Mouse (Mus musculus): ENCODE measurements around the gene Rgs13. TPM values are rescaled to one million over a fixed set of nuclear protein-coding genes. Genes with fewer than 3 reads are reported as not detected.

Gene Rgs13
- polyA plus RNA-seq, 1 experiment from 2014 or later, result not detected

DNA sequence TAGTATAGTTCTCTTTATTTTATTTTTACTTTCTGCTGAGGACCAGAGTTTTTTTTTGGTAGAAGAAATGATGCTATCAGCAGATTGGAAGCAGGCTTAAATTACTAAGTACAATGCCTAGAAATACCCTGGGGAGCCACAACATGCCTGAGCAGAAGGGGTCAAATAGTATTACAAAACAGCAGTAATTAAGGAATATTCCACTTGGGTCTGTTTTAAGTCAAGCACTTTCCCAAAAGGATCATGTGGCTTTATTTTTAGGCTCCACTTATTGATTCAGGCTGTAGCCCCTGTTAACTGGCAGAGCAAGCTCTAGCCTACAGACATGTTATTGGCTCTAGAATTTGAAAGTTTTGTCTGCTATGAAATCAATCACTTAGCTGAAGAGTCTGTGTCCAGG is 6.5 kb upstream of the Rgs13 start:
- H3K9ac ChIP-seq, result no peak overlapping the region
- no peaks in the 10 kb centered on the region for H3K4me1 ChIP-seq (replicated peaks)
- no peak overlapping the region for H3K4me2 ChIP-seq
- no peak for ATAC-seq (ENCODE audit: insufficient number of reproducible peaks, low FRiP score)
- H3K27me3 ChIP-seq (replicated peaks), result no peaks in the 10 kb centered on the region
- no peak overlapping the region for H3K27ac ChIP-seq (ENCODE audit: poor library complexity, severe bottlenecking)
- H3K9me3 ChIP-seq (replicated peaks), result no peaks in the 10 kb centered on the region
- no peaks in the 10 kb centered on the region for H3K36me3 ChIP-seq
- no peak overlapping the region for H3K4me3 ChIP-seq

- Histone ChIP-seq H3K27ac (ENCODE audit: poor library complexity, severe bottlenecking) (no peak overlapping the region), H3K9me3 (replicated peaks) (no peaks in the 10 kb centered on the region), H3K27me3 (replicated peaks) (no peaks in the 10 kb centered on the region), H3K4me2 (no peak overlapping the region), H3K4me1 (replicated peaks) (no peaks in the 10 kb centered on the region), H3K4me3 (no peak overlapping the region), H3K9ac (no peak overlapping the region), H3K36me3 (no peaks in the 10 kb centered on the region)
- WGBS, result 85% methylated on average over 4 of the region's 4 CpGs
- ATAC-seq (ENCODE audit: insufficient number of reproducible peaks, low FRiP score), result no peak
Measured at GRCm38 (mm10) chr1:144179559-144179958, 2.4 kb upstream of the Rgs13 start.

DNA sequence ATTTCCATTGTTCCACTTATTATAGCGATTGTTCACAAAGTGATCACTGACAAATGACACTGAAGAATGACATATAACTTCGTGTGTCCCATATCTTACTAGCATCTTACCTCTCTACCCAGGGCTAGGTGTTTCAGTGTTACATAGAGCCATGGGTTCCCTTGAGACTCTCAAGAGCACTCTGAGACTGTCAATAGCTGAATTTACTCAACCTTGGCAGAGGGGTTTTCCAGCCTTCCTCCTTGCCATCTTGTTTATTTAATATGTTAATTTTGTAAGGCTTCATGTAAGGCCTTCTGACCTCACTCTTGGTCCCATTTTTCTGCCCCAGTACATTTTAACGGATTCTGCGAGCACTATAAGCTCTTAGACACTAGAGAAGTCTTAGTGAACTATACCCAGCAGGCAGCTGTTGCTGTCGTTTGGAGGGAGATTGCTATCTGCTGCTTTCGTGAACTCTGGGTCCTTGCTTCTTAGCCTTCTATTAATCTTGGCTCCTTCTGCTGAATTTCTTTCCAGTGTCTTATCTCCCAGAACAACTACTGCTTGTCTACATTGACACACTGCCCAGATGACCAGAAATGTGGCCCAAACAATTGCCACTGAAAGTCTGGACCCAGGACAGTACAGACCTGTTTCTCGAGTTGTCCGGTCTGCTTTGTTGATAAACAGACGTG is 1.2 kb upstream of the Rgs13 start:
- ATAC-seq (ENCODE audit: insufficient number of reproducible peaks, low FRiP score), result no peak
- no peak overlapping the region for H3K27ac ChIP-seq (ENCODE audit: poor library complexity, severe bottlenecking)
- no peak overlapping the region for H3K9ac ChIP-seq
- H3K36me3 ChIP-seq, result no peaks in the 10 kb centered on the region
- no peaks in the 10 kb centered on the region for H3K9me3 ChIP-seq (replicated peaks)
- no peaks in the 10 kb centered on the region for H3K4me1 ChIP-seq (replicated peaks)
- H3K27me3 ChIP-seq (replicated peaks), result no peaks in the 10 kb centered on the region
- 60% methylated on average over 9 of the region's 9 CpGs for WGBS
- no peak overlapping the region for H3K4me2 ChIP-seq
- H3K4me3 ChIP-seq, result no peak overlapping the region

- no peak for ATAC-seq (ENCODE audit: insufficient number of reproducible peaks, low FRiP score)
- Histone ChIP-seq H3K27ac (ENCODE audit: poor library complexity, severe bottlenecking) (no peak overlapping the region), H3K4me2 (no peak overlapping the region), H3K27me3 (replicated peaks) (no peaks in the 10 kb centered on the region), H3K4me1 (replicated peaks) (no peaks in the 10 kb centered on the region), H3K4me3 (no peak overlapping the region), H3K36me3 (no peaks in the 10 kb centered on the region), H3K9me3 (replicated peaks) (no peaks in the 10 kb centered on the region), H3K9ac (no peak overlapping the region)
Measured at GRCm38 (mm10) chr1:144177620-144178019, 448 bp upstream of the Rgs13 start.

DNA sequence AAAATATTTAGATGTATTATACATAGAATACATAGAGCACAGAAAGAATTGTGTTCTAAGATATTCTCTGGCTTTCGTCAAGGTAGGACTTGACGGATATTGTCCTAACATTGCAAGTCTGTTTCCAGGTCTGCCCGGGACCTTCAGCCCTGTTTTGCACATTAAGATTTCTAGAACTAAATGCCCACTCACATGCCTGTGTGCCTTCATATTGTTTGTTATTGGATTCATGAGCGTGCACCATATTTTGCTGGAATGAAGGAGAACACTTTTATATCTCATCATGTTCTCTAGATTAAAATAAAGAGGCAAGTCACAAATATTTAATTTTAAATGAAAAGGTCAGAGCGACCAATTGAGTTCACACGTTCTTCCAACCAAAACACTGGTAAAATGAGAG is 2.4 kb downstream of the Rgs13 start:
- Histone ChIP-seq H3K36me3 (no peaks in the 10 kb centered on the region), H3K9me3 (replicated peaks) (no peaks in the 10 kb centered on the region), H3K9ac (no peak overlapping the region), H3K27ac (ENCODE audit: poor library complexity, severe bottlenecking) (no peak overlapping the region), H3K4me3 (no peak overlapping the region), H3K4me2 (no peak overlapping the region), H3K4me1 (replicated peaks) (no peaks in the 10 kb centered on the region), H3K27me3 (replicated peaks) (no peaks in the 10 kb centered on the region)
- ATAC-seq (ENCODE audit: insufficient number of reproducible peaks, low FRiP score), result no peak
- 85% methylated on average over 6 of the region's 6 CpGs for WGBS

DNA sequence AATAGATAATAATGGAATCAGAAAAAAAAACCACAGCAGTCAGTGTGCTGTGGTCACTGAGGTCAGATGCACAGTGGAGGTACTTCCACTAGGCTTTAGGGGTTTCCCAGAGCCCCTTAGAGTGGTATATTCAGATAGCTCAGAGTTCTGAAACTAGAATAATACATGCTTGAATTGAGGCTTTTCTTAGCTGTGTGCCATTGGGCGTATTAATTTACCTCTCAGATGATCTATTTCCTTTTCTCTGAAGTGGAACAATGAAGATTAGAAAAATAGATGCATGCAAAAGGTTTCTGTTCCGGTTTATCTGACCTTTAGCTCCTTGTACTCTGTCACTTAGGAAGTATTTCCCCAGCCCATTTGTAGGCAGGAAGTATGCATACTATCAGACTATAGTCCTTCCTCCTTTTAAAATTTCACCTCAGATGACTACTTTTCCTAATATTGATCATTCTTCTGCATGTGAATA is 3.6 kb downstream of the Rgs13 start:
- H3K36me3 ChIP-seq, result no peaks in the 10 kb centered on the region
- H3K4me1 ChIP-seq (replicated peaks), result no peaks in the 10 kb centered on the region
- no peaks in the 10 kb centered on the region for H3K9me3 ChIP-seq (replicated peaks)
- no peak overlapping the region for H3K27ac ChIP-seq (ENCODE audit: poor library complexity, severe bottlenecking)
- H3K4me2 ChIP-seq, result no peak overlapping the region
- no peak overlapping the region for H3K4me3 ChIP-seq
- 61% methylated on average over 2 of the region's 2 CpGs for WGBS
- no peaks in the 10 kb centered on the region for H3K27me3 ChIP-seq (replicated peaks)
- no peak overlapping the region for H3K9ac ChIP-seq
- no peak for ATAC-seq (ENCODE audit: insufficient number of reproducible peaks, low FRiP score)

- 82% methylated on average over 4 of the region's 4 CpGs for WGBS
- no peak for ATAC-seq (ENCODE audit: insufficient number of reproducible peaks, low FRiP score)
- no peak overlapping the region for H3K4me3 ChIP-seq
- no peak overlapping the region for H3K4me2 ChIP-seq
- H3K27me3 ChIP-seq (replicated peaks), result no peaks in the 10 kb centered on the region
- no peaks in the 10 kb centered on the region for H3K4me1 ChIP-seq (replicated peaks)
- H3K9ac ChIP-seq, result no peak overlapping the region
- H3K36me3 ChIP-seq, result no peaks in the 10 kb centered on the region
- no peaks in the 10 kb centered on the region for H3K9me3 ChIP-seq (replicated peaks)
- H3K27ac ChIP-seq (ENCODE audit: poor library complexity, severe bottlenecking), result no peak overlapping the region
Measured at GRCm38 (mm10) chr1:144168921-144169320, 8.3 kb downstream of the Rgs13 start.

GRCm38 (mm10) chr1:144167761-144168160 is 9.4 kb downstream of the Rgs13 start:
- Histone ChIP-seq H3K4me3 (no peak overlapping the region), H3K36me3 (no peaks in the 10 kb centered on the region), H3K27ac (ENCODE audit: poor library complexity, severe bottlenecking) (no peak overlapping the region), H3K27me3 (replicated peaks) (no peaks in the 10 kb centered on the region), H3K4me1 (replicated peaks) (no peaks in the 10 kb centered on the region), H3K9me3 (replicated peaks) (no peaks in the 10 kb centered on the region), H3K9ac (no peak overlapping the region), H3K4me2 (no peak overlapping the region)
- 69% methylated on average over 1 of the region's 1 CpGs for WGBS
- no peak for ATAC-seq (ENCODE audit: insufficient number of reproducible peaks, low FRiP score)

DNA sequence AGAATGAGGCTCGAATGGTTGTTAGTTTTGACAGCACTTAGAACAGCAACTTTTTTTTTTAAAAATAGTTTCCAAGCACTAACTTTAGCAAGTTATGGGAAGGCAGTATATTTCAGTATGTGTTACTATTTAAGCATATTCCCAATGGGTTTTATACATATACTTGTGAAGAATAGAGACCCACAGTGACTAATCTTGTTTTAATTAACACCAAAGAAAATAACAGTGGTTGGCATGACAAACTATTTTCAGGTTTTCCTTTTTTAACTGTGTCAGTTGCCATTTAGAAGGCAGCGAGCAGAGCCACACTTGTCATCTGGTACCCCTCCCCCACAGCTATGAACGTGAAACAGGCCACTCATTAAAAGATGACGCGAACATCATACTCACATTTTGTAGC is 10.3 kb downstream of the Rgs13 start:
- Histone ChIP-seq H3K9ac (no peak overlapping the region), H3K4me3 (no peak overlapping the region), H3K27ac (ENCODE audit: poor library complexity, severe bottlenecking) (no peak overlapping the region), H3K9me3 (replicated peaks) (no peaks in the 10 kb centered on the region), H3K36me3 (no peaks in the 10 kb centered on the region), H3K27me3 (replicated peaks) (no peaks in the 10 kb centered on the region), H3K4me1 (replicated peaks) (no peaks in the 10 kb centered on the region), H3K4me2 (no peak overlapping the region)
- WGBS, result 59% methylated on average over 5 of the region's 5 CpGs
- ATAC-seq (ENCODE audit: insufficient number of reproducible peaks, low FRiP score), result no peak

- H3K27me3 ChIP-seq (replicated peaks), result no peaks in the 10 kb centered on the region
- H3K9me3 ChIP-seq (replicated peaks), result no peaks in the 10 kb centered on the region
- no peak for ATAC-seq (ENCODE audit: insufficient number of reproducible peaks, low FRiP score)
- no peaks in the 10 kb centered on the region for H3K4me1 ChIP-seq (replicated peaks)
- no peak overlapping the region for H3K9ac ChIP-seq
- H3K4me2 ChIP-seq, result no peak overlapping the region
- H3K36me3 ChIP-seq, result no peaks in the 10 kb centered on the region
- no peak overlapping the region for H3K4me3 ChIP-seq
- no peak overlapping the region for H3K27ac ChIP-seq (ENCODE audit: poor library complexity, severe bottlenecking)
- WGBS, result 71% methylated on average over 2 of the region's 2 CpGs
Measured at GRCm38 (mm10) chr1:144166275-144166674, 10.9 kb downstream of the Rgs13 start.

DNA sequence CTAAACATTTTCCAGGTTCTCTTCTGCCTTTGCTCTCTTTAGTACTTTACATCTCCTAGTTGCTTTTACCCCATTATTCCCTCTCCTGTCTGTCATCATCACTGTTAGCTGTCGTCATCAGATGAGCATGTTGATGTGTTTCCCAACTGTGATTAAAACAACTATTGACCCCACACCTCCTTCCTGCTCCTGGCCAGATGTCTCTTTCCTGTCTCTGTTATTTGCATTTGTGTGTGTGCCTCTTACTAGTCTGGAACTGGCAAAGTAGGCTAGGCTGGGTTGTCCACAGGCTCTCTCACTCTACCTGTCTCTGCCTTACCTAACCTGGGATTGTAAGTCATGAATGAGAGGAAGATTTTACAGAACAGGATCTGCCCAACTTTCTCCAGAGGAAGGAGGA is 24.6 kb downstream of the Rgs13 start:
- ATAC-seq (ENCODE audit: insufficient number of reproducible peaks, low FRiP score), result no peak
- Histone ChIP-seq H3K4me2 (no peak overlapping the region), H3K4me3 (no peak overlapping the region), H3K36me3 (no peaks in the 10 kb centered on the region), H3K9ac (no peak overlapping the region), H3K27ac (ENCODE audit: poor library complexity, severe bottlenecking) (no peak overlapping the region), H3K4me1 (replicated peaks) (no peaks in the 10 kb centered on the region), H3K27me3 (replicated peaks) (no peaks in the 10 kb centered on the region), H3K9me3 (replicated peaks) (no peaks in the 10 kb centered on the region)
- WGBS, result 32% methylated on average over 1 of the region's 1 CpGs

DNA sequence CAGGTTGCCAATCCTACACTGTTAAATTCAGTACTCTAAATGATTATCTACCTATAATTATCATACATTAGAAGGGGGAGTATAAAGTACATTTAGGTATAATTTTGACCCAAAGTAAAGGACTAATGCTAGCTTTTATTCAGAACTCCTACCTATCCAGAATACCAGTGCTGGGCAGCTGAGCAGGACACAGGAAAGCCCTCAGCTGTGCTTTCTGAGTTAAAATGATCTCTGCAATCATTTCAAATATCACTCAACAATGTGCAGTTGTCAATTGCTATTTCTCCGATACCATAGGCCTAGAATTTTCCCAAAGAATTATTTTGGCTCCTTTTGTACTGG is 25.0 kb downstream of the Rgs13 start:
- Histone ChIP-seq H3K9ac (no peak overlapping the region), H3K4me1 (replicated peaks) (no peaks in the 10 kb centered on the region), H3K27ac (ENCODE audit: poor library complexity, severe bottlenecking) (no peak overlapping the region), H3K4me3 (no peak overlapping the region), H3K27me3 (replicated peaks) (no peaks in the 10 kb centered on the region), H3K36me3 (no peaks in the 10 kb centered on the region), H3K4me2 (no peak overlapping the region), H3K9me3 (replicated peaks) (no peaks in the 10 kb centered on the region)
- WGBS, result 59% methylated on average over 1 of the region's 1 CpGs
- no peak for ATAC-seq (ENCODE audit: insufficient number of reproducible peaks, low FRiP score)

All from heart, embryonic 12.5 days (tissue).